Mouse (Mus musculus) CD8-positive naive resting alpha-beta T cell, adult 2 months (primary cell): Measurements from ENCODE around the gene Rmi2.
"Not testable (repeated sequence)": the region's sequence is repeated elsewhere in the genome, so short reads cannot be mapped to it uniquely, and the experiment has no call there.

ENCODE experiments used
- DNase-seq, 2 experiments: peaks; one replicate each; pipeline ENCODE4 v3.0.0; 2022; ENCODE audit warnings: low read depth in 2 of 2, low spot score in 2 of 2

Gene Rmi2

DNA sequence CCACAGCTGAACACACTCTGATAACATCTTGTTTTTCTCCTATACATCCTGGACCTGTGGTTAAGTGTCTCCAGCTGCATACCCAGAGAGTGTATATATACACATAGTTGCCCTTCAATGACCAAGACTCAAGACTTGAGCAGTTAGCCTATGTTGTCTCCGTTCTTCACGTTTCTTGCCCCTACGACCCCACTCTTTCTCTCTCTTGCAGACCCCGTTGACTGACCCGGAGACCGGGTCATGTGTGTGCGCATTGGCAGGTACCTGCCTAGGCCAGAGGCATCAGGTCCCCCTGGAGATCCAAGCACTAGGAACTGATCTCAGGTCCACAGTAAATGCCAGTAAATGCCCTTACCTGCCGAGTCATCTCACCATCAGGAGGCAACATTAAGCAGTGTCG is 7.6 kb upstream of the Rmi2 start:
- no peak for DNase-seq

DNA sequence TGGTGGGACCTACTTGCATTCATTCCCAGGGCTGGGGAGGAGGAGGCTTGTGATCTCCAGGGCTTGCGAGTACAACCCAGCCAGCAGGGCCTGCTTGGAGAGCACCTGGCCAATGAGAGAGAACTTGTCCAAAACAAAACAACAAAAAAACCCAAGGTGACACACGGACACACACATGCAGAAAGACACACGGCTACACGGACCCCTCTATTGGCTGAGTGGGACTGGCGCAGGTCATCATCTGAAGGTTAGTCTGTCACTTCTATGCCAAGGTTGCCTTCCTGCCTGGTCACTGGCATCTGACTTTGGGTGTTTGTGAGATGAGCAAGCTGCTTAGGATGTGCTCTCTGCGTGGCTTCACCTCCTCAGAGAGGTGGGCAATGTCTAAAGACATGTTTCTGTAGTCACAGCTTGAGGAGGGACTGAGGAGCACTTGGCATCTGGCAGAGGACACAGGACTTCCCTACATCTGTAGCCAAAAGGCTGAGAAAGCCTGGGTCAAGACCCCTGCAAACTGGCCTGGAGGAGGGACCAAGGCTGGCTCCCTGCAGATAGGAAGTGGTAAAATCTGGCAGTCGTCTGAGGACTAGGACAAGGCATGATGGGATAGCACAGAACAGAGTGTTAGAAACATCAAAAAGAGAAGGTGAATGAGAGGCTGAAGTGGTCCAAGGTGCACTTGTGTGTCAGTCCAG is 6.9 kb upstream of the Rmi2 start:
- no peak for DNase-seq

DNA sequence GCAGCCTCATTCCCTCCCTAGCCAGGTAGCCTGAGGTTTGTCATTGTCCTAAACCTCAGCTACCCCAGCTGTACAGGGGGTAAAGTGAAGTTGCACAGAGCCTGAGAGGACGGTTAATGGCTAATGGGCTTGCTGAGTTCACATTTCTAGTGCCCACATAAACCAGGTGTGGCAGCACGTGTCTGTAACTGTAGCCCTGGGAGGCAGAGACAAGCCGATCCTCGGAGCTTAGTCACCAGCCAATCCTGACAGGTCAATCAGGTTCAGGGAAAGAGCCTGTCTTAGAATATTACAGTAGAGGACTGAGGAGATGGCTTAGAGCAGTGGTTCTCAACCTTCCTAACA is 6.4 kb upstream of the Rmi2 start:
- no peak for DNase-seq

DNA sequence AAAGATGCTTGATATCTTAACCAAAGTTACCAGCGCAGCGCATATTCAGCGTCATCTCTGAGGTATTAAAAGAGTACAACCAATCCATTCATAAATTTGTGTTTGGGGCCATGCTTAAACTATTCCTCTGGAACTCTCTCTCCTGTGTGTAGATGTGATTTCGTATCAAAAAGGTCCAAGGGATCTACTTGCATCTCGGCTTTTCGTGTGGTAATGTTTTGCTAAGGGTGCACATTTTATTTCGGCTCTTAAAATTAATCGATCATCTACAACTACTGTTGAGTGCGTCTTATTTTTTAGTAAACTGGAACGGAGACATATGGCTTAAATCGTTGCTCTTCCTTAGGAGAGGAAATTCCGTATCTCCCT is 333 bp upstream of the Rmi2 start:
- DNase-seq = no peak

DNA sequence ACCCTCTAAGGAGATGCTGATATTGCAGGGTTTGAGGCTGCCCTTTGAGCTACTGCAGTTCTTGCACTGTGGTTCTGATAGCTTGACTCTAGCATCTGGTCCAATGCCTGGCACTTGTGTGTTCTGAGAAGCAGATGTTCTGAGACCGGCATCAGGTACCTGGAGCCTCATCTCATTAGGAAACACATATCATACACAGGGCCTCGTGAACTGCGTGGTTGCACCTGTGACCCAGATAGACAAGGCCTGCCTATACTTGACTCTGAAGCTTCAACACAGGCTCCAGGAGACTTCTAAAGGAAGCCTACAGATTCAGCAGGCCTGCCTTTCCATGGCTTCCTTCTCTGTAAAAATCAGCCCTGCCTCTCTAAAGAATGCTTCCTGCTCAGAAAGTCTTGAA is 1.5 kb downstream of the Rmi2 start:
- no peak for DNase-seq

DNA sequence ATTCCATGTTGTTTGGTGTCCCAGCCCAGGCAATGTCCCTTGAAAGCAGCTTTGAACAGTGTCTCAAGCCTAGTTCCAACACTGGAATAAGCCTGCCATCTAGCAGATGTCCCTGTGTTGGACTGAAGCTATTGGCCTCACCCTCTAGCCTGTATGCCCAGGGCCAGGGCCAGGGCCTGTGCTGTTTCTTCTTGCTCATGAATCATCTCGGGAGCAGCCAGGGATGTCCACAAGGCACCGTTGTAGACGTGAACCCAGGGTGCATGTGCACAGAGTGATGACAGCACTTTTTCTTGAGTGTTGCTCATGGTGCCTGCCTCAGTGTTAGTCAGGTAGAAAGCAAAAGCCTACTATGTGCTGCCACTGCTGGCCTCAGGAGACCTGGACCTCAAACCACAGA is 2.4 kb downstream of the Rmi2 start:
- no peak for DNase-seq

DNA sequence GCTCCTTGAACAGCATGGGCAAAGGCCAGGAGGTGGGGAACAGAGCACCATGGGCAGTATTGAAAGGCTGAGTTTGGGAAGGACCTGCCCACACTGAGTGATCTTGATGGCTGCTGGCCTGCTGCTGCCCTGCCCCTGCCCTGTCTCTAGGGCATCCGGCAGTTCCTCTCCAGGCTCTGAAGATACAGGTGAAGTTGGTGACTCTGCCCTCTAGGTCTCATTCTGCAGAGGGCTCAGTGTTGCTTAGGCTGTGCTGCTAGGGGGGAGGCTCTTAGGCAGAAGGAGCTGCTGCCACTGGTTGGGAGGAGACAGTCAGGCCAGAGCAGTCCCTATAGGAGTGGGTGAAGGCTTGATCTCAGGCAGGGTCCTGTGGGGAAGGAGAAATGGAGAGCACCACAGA is 3.0 kb downstream of the Rmi2 start:
- no peak for DNase-seq

DNA sequence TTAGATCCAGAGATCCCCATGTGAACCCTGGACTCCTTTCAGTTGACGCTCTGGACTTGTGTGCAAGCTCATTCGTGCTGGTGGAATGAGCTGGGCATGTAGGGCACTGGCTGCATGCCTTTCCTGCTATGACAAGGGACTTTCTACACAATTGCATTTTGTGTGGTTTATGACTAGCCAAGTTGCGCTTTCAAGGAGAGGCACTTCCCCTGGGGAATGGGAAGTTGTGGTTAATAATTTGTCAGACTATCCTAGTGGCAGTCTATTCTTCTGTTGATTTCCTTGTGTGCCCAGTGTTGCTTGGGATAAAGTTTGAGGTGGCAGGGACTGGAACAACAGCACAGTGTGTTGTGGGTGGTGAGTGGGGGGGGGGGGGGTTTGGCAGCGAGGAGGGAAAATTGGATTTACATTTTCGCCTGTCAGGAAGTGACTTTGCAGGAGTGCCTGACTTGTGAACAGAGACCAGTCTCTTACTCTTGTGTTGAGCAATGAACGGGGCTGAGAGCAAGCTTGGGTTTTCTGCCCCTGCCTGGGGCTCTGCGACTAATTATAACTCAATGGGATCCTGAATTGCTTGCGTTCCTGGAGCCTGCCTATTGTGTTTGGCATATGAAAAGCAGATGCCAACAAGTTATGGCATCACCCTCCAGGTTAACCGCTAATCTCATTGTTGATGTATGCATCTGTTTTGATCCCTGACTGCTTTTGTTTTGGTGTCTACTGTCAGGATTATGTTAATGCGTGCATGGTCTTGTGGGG is 3.8 kb downstream of the Rmi2 start:
- DNase-seq = no peak

DNA sequence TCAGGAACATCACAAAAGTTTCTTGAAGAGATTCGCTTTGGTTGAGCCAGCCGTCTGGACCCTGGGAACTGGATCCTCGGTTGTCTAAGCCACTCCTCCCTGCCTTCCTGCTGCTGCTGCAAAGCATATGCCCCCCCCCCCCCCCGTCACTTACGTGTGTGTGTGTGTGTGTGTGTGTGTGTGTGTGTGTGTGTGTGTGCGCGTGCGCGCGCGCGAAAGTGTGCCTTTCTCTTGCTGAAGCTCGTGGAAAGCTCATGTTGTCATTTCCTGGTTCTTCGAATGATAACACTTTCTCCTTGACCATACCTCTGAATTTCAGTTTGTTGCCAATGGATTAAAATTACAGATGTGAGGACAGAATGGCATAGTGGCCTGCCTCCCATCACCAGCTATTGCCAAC is 5.2 kb downstream of the Rmi2 start:
- DNase-seq = no peak

DNA sequence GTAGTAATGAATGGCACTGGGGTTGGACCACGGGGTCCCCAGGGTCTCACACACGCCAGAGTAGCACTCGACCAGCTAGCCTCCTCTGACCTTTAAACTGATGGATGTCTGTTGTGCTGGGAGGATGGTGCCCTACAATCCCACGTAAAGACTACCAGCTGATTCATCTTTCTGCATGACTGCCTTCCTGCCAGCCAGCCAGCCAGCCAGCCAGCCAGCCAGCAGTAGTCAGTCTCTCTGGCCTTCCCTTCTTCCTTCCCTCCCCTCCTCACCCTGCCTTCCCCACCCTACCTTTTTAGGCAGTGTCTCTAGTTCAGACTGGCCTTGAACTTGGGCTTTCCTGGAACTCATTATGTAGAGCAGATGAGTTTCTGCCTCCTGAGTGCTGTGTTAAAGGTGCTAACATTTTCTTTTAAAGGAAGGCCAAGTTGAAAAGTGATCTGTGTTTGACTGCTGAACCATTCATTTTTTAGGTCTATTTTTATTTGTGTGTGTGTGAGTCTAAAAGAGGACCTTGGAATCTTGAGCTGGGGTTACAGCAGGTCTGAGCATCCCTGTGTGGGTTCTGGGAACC is 7.5 kb downstream of the Rmi2 start:
- no peak for DNase-seq

DNA sequence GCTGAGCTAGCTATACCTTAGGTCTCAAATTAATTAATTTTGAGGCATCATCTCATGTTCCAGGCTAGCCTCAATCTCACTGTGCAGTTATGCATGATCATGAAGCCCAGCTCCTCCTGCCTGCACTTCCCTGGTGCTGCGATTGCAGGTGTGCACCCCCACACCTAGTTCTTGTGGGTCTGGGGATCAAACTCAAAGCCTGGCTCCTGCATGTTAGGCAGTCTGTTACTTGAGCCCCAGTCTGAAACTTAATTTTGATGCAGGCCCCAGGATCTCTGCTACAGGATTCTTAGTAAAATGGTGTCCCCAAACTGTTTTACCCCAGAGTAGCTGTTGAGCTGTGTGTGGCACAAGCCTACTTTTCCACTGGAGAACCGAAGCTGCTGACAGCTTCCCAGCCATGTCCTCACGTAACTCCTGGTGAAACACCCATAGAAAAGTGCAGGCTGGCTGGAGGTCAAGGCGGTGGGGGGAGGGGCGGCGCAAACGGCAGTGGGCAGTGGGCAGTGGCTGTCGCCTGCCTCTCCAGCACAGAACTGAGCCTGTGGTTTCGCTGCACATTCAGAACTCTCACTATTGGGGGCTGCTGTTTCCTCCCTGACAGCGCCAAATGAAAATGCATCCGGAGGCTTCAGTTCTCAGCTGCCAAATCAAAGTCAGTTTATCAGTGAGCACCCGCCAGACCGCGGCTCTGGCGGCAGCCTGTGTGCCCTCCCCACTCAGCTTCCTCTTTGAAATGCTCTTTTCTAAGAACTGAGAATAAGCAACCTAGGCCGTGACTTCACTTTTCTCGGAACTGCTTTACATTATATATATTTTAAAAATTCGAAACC is 8.8 kb downstream of the Rmi2 start:
- peak; percentile 74 for DNase-seq

DNA sequence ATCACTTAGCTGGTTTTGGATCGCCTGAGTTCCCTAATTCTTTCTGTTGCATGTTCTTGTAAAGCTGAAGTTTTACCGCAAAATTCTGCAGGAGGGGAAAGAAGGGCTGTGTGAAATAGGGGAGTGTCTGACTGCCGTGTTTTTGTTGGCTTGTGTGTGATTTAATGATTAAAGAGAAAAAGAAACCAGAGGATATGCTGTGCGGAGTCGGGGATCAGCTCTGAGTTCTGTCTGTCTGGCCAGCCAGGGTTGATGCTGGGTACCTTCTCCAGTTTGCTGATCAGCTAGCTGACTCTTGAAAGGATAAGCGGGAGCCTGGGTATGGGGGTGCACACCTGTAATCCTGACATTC is 9.4 kb downstream of the Rmi2 start:
- DNase-seq = peak in 1 of 2 experiments; percentile 46

DNA sequence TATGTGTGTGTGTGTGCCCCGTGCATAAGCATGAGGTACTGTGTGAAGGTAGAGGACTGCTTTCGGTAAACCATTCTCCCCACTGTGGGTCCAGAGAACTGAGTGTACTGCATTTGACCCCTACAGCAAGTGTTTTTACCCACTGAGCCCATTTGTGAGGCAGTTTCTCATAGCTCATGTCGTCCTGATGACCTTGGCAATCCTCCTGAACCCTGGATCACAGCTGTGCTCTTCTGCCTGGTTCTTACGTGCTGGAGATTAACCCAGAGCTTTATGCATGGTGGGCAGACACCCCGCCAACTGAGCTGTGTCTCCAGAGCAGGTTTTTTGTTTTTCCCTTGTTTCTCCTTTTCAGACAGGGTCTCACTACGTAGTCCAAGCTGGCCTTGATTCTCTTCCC is 11.1 kb downstream of the Rmi2 start:
- no peak for DNase-seq

DNA sequence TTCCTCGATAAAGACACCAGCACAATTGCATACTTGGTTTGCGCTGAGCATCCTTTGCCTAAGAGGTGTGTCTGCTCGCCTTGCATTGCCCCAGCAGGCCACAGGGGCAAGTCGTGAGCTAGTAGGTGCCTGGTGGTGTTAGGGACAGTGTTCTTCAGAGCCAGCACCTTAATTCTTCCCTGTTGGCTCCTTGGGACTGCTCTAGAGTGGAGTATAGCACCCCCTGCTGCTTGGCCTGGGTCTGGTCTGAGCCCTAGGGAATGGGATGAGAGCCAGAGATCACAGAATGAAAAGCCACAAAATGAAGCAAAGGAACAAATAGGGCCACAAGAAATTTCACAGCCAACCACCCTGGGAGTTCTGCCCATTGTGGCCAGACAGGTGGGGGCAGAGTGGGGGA is 11.6 kb downstream of the Rmi2 start:
- DNase-seq = peak; percentile 49 to 56

DNA sequence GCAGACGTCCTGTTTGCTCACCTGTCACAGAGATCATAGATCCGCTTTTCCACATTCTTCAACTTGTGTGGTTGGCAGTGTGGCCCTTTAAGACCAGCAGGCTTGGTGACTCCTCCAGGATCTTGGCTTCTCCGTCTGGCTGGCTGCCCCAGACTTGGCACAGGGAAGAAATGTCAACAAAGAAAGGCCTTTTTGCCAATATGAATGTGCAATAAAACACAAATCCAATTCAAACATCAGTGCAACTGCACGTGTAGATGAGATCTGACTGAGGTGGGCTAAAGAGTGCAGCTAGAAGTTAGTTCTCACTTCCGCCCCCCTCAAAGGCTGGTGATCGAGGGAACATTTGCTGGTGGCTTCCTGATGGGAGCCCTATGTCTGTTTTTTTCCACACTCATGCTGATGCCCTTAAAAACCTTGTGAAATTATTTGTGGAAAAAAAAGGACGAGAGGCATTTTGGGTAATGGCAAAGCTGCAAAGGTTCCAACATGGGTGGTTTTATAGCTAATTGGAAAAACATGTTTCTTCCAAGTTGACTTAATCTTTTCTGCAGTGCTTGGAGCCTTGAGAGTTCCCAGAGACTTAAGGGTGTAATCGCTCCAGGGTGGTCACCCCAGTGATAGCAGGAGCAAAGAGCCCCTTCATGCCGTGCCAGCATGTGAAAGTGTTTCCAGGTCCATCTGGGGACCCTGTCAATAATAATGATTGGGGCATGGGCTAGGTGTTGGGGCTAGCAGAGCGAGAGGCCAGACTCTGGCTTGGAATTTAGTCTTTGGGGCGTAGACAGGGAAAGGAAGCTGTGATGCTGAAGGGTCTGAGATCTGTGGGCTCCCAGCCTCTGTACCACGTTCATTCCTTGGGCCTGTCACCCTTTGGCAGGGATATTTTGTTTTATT is 15.4 kb downstream of the Rmi2 start:
- DNase-seq = no peak

DNA sequence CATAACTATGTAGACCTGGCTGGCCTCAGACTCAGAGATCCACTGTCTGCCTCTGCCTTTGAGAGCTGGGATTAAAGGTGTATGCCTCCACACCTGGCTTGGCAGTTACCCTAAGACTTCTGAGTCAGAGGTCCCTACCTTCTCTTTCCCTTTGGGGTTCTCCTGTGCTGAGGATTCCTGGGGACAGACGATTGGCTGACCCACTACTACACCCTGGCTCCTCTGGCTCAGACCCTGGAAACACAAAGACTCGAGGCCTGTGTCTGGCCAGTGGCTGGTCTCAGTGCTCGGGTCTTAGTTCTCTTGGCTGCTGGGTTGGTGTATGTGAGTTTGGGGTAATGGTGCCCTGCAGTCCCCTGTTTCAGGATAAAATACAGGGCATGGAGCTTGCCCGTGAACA is 16.0 kb downstream of the Rmi2 start:
- no peak for DNase-seq

DNA sequence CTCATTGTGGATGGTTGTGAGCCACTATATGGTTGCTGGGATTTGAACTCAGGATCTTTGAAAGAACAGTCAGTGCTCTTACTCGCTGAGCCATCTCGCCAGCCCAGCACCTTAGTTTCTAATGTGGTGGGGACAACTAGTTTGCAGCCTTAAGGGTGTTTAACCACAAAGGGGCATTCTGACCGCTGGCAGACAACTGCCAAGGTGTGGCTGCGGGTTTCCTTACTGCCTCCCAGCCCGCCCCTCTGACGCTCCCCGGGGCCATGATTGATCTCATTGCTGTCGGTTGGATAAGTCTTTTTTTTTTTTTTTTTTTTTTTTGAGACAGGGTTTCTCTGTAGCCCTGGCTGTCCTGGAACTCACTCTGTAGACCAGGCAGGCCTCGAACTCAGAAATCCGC is 17.4 kb downstream of the Rmi2 start:
- DNase-seq = not testable (repeated sequence)

DNA sequence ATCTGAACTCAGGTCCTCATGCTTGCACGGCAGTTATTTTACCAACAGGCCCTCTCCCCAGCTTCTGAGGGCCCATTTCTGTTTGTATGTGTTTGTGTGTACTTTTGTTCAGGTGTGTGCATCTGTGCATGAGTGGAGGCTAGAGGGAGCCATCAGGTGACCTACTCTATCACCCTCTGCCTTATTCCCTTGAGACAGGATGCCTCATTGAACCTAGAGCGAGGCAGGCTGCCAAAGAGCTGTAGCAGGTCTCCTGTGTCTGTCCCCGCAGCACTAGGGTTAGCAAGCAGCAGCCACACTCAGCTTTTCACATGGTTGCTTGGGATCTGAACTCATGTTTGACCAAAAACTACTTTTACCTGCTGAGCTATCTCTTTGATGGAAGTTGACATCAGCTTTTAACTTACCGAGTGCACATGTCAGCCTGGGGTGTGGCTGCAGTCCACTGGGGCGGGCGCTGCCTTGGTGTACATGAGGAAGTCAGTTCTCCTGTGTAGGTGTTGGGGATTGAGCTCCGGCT is 24.9 kb downstream of the Rmi2 start:
- DNase-seq = no peak

DNA sequence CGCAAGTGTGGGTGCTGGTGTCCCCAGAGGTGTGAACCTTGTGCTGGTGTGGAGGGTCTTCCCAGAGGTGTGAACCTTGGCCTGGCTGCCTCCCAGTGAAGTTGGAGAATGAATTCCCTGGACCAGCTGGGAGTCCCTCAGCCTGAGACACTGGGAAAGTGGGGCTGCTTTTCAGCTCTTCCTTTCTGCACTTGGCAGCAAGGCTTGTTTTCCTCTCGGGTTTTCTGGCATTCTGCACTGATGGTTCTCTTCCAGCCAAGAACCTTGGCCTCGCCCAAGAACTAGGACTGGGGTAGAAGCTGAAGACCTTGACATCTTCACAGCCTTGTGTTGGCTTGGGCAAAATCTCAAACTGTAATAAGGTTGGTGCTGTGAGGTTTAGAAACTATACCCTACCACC is 26.5 kb downstream of the Rmi2 start:
- DNase-seq = no peak

DNA sequence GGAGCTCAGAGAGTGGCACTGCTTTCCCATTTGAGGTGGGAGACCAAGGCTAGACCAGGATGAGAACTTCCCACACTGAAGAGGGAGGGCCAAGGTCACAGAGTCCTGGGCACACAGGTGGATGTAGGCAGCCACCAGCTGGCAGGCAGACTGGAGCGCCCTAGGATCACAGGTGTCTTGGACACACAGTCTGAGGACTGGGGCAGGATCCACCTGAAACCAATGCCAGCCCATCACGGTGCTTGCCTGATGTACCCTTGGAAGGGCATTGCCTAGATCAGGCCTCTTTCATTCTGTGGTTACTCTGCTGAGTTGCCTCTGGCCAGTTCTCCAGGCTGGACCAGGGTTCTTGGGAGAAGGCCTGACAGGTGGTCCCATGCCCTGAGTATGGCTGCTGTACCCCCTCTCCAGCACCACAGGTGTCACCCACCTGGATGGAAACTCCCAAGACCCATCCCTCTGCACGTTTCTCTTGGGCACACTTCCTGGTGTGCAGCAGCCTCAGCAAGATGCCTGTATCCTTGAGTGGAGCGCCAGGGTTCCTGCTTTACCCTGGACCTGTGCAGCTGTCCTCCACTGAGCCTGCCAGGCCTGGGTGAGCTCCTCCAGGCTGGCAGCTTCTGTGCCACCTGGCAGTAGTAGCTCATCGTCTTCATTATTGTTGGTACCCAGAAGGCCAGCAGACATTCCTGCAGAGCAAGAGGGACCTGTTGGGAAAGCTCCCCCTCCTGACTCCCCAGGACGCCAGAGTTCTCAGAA is 30.2 kb downstream of the Rmi2 start:
- DNase-seq = no peak
